Mouse (Mus musculus) embryonic facial prominence, embryonic 15.5 days (tissue): ENCODE data around the gene Arap2. TPM values are rescaled to one million over a fixed set of nuclear protein-coding genes. Genes with fewer than 3 reads are reported as not detected.

Source experiments
- ATAC-seq: fragments of 200-750 bp; cut with Nextera tagmentation; 2 replicates; pipeline ENCODE4 v1.8.0; 2017; ENCODE audit warnings: low read depth, moderate TSS enrichment; ENCODE audit not compliant: insufficient number of reproducible peaks, low FRiP score, low TSS enrichment
- H3K27ac ChIP-seq: fragments of 300-500 bp; sonication (generic); replicated peaks from 2 replicates; pipeline ENCODE4 v1.5.1; 2015; ENCODE audit warnings: mild to moderate bottlenecking, inconsistent platforms
- H3K27me3 ChIP-seq: fragments of 300-500 bp; sonication (generic); 2 replicates; pipeline ENCODE4 v1.6.1; 2015; ENCODE audit warnings: inconsistent platforms
- H3K36me3 ChIP-seq: fragments of 300-500 bp; sonication (generic); 2 replicates; pipeline ENCODE4 v1.6.1; 2015; ENCODE audit warnings: mild to moderate bottlenecking, inconsistent platforms
- H3K4me1 ChIP-seq: fragments of 300-500 bp; sonication (generic); 2 replicates; pipeline ENCODE4 v1.6.1; 2015; ENCODE audit warnings: inconsistent platforms
- H3K4me2 ChIP-seq: fragments of 300-500 bp; sonication (generic); replicated peaks from 2 replicates; pipeline ENCODE4 v1.6.1; 2015; ENCODE audit warnings: mild to moderate bottlenecking, inconsistent platforms
- H3K4me3 ChIP-seq: fragments of 300-500 bp; sonication (generic); replicated peaks from 2 replicates; pipeline ENCODE4 v1.5.1; 2015; ENCODE audit warnings: mild to moderate bottlenecking, inconsistent platforms
- H3K9ac ChIP-seq: fragments of 300-500 bp; sonication (generic); 2 replicates; pipeline ENCODE4 v1.6.1; 2015; ENCODE audit warnings: inconsistent platforms
- H3K9me3 ChIP-seq: fragments of 300-500 bp; sonication (generic); replicated peaks from 2 replicates; pipeline ENCODE4 v1.6.1; 2016; ENCODE audit warnings: inconsistent platforms
- WGBS: fragments of 180-500 bp; shearing (Covaris S2); methylation state at CpG from one replicate; pipeline ENCODE4 v1.1.7; 2015; 5-methylcytosine and 5-hydroxymethylcytosine counted together
- polyA plus RNA-seq: library from polyadenylated mRNA; unstranded; fragments of >200 nt; fragmentation: Nextera tagmentation; extraction: Ambion mirVana; gene quantifications from 2 replicates; pipeline ENCODE4 v1.2.1, GENCODE M21; 2015

Arap2 gene
- 12.9 and 14.3 TPM in 2 replicates for polyA plus RNA-seq

- H3K9ac ChIP-seq, result peak within 1 kb of the TSS; percentile 37
- ATAC-seq, result peak; percentile 88
- H3K27me3 ChIP-seq, result no peaks in the 10 kb centered on the region
- H3K4me2 ChIP-seq, result peak within 1 kb of the TSS; percentile 84
- H3K4me3 ChIP-seq, result peak within 1 kb of the TSS; percentile 61
- H3K4me1 ChIP-seq, result peaks cover 6% of the 10 kb centered on the region; the same call in 1 of the 2 replicates
- no peaks in the 10 kb centered on the region for H3K9me3 ChIP-seq
- H3K27ac ChIP-seq, result peak within 1 kb of the TSS; percentile 82
- WGBS, result under 1% methylated on average over 69 of the region's 106 CpGs
- H3K36me3 ChIP-seq, result no peaks in the 10 kb centered on the region
These were observed at the start of gene Arap2 for GRCm38 (mm10) chr5:62765784-62766701. TSS of gene Arap2 (minus strand) at chr5:62766159.

GRCm38 (mm10) chr5:62815741-62816140 is 49.8 kb upstream of the Arap2 start:
- H3K4me3 ChIP-seq, result no peak overlapping the region
- no peak overlapping the region for H3K27ac ChIP-seq
- no peaks in the 10 kb centered on the region for H3K27me3 ChIP-seq
- no peak overlapping the region for H3K4me2 ChIP-seq
- 61% methylated on average over 1 of the region's 1 CpGs for WGBS
- no peaks in the 10 kb centered on the region for H3K36me3 ChIP-seq
- ATAC-seq, result no peak
- H3K4me1 ChIP-seq, result no peaks in the 10 kb centered on the region
- H3K9ac ChIP-seq, result no peak overlapping the region
- H3K9me3 ChIP-seq, result no peaks in the 10 kb centered on the region

- no peak overlapping the region for H3K9ac ChIP-seq
- no peak for ATAC-seq
- H3K4me1 ChIP-seq, result no peaks in the 10 kb centered on the region
- no peaks in the 10 kb centered on the region for H3K36me3 ChIP-seq
- WGBS, result 67% methylated on average over 1 of the region's 1 CpGs
- H3K9me3 ChIP-seq, result no peaks in the 10 kb centered on the region
- no peaks in the 10 kb centered on the region for H3K27me3 ChIP-seq
- no peak overlapping the region for H3K4me2 ChIP-seq
- no peak overlapping the region for H3K27ac ChIP-seq
- no peak overlapping the region for H3K4me3 ChIP-seq
These were observed 48.1 kb upstream of the Arap2 start for GRCm38 (mm10) chr5:62814072-62814414.

GRCm38 (mm10) chr5:62813402-62814071 is 47.6 kb upstream of the Arap2 start, which contains the start of gene Dthd1:
TSS of gene Dthd1 (plus strand) at chr5:62813823.
- Histone ChIP-seq H3K27ac (no peak within 1 kb of the TSS), H3K9ac (no peak within 1 kb of the TSS), H3K36me3 (no peaks in the 10 kb centered on the region), H3K27me3 (no peaks in the 10 kb centered on the region), H3K4me3 (no peak within 1 kb of the TSS), H3K9me3 (no peaks in the 10 kb centered on the region), H3K4me2 (no peak within 1 kb of the TSS), H3K4me1 (no peaks in the 10 kb centered on the region)
- no peak for ATAC-seq
- WGBS, result 82% methylated on average over 6 of the region's 6 CpGs

- no peak for ATAC-seq
- no peak overlapping the region for H3K4me3 ChIP-seq
- H3K27me3 ChIP-seq, result no peaks in the 10 kb centered on the region
- no peaks in the 10 kb centered on the region for H3K36me3 ChIP-seq
- H3K9ac ChIP-seq, result no peak overlapping the region
- no peak overlapping the region for H3K4me2 ChIP-seq
- H3K27ac ChIP-seq, result no peak overlapping the region
- H3K9me3 ChIP-seq, result no peaks in the 10 kb centered on the region
- no peaks in the 10 kb centered on the region for H3K4me1 ChIP-seq
- WGBS, result 77% methylated on average over 1 of the region's 1 CpGs
These were observed 26.8 kb upstream of the Arap2 start for GRCm38 (mm10) chr5:62792776-62793175.

GRCm38 (mm10) chr5:62790921-62791564 is 25.1 kb upstream of the Arap2 start:
- Histone ChIP-seq H3K27ac (no peak overlapping the region), H3K9ac (no peak overlapping the region), H3K9me3 (no peaks in the 10 kb centered on the region), H3K27me3 (no peaks in the 10 kb centered on the region), H3K36me3 (no peaks in the 10 kb centered on the region), H3K4me3 (no peak overlapping the region), H3K4me1 (no peaks in the 10 kb centered on the region), H3K4me2 (no peak overlapping the region)
- no peak for ATAC-seq
- WGBS, result 86% methylated on average over 5 of the region's 5 CpGs

GRCm38 (mm10) chr5:62786809-62787208 is 20.9 kb upstream of the Arap2 start:
- no peak overlapping the region for H3K9ac ChIP-seq
- no peak overlapping the region for H3K4me2 ChIP-seq
- no peaks in the 10 kb centered on the region for H3K27me3 ChIP-seq
- H3K9me3 ChIP-seq, result no peaks in the 10 kb centered on the region
- WGBS, result 64% methylated on average over 3 of the region's 3 CpGs
- no peak overlapping the region for H3K4me3 ChIP-seq
- H3K27ac ChIP-seq, result no peak overlapping the region
- no peak for ATAC-seq
- no peaks in the 10 kb centered on the region for H3K36me3 ChIP-seq
- no peaks in the 10 kb centered on the region for H3K4me1 ChIP-seq

- Histone ChIP-seq H3K9me3 (no peaks in the 10 kb centered on the region), H3K27ac (no peak overlapping the region), H3K4me2 (no peak overlapping the region), H3K27me3 (no peaks in the 10 kb centered on the region), H3K9ac (no peak overlapping the region), H3K4me3 (no peak overlapping the region), H3K4me1 (no peaks in the 10 kb centered on the region), H3K36me3 (no peaks in the 10 kb centered on the region)
- no peak for ATAC-seq
- WGBS, result 77% methylated on average over 5 of the region's 5 CpGs
These were observed 12.7 kb upstream of the Arap2 start for GRCm38 (mm10) chr5:62778682-62779081.

GRCm38 (mm10) chr5:62777804-62778203 is 11.8 kb upstream of the Arap2 start:
- WGBS, result 79% methylated on average over 8 of the region's 8 CpGs
- H3K4me1 ChIP-seq, result no peaks in the 10 kb centered on the region
- no peak overlapping the region for H3K4me3 ChIP-seq
- no peaks in the 10 kb centered on the region for H3K9me3 ChIP-seq
- H3K4me2 ChIP-seq, result no peak overlapping the region
- no peak for ATAC-seq
- H3K36me3 ChIP-seq, result no peaks in the 10 kb centered on the region
- H3K9ac ChIP-seq, result no peak overlapping the region
- no peaks in the 10 kb centered on the region for H3K27me3 ChIP-seq
- H3K27ac ChIP-seq, result no peak overlapping the region

GRCm38 (mm10) chr5:62771775-62772599 is 6.0 kb upstream of the Arap2 start:
- Histone ChIP-seq H3K27ac (no peak overlapping the region), H3K27me3 (no peaks in the 10 kb centered on the region), H3K9ac (no peak overlapping the region), H3K4me1 (no peaks in the 10 kb centered on the region), H3K4me2 (no peak overlapping the region), H3K9me3 (no peaks in the 10 kb centered on the region), H3K4me3 (no peak overlapping the region), H3K36me3 (no peaks in the 10 kb centered on the region)
- 78% methylated on average over 11 of the region's 11 CpGs for WGBS
- no peak for ATAC-seq
